Mouse (Mus musculus) ovary, postnatal 36 days (tissue): ENCODE data around the gene Tnni3k.
A peak's percentile ranks its signal among the peaks of the same experiment; 100 is the strongest.

Experiments used
- DNase-seq: peaks from one replicate; pipeline ENCODE4 v3.0.0; 2022; ENCODE audit warnings: low spot score, mixed read lengths

Tnni3k gene

GRCm38 (mm10) chr3:154825739-154826138, 229.5 kb downstream of the Tnni3k start:
- DNase-seq = no peak

DNA sequence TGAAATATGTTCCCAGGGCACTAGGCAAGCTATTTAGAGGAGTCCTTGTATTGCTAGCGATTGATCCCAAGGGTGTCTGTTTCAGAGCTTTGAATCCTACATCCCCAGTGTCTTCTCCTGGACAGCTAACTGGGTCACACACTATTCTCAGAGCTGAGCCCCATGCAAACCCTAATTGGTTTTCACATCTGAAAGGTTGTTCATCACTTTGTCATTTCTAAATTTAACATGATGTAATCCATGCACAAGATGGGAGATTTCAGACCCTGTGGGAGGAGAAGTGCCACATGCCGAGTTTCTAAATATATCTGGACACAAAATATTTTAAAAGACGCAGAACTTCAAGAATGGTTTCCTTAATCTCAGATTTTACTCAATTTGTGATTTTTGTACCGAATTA, 230.5 kb downstream of the Tnni3k start:
- no peak for DNase-seq

DNA sequence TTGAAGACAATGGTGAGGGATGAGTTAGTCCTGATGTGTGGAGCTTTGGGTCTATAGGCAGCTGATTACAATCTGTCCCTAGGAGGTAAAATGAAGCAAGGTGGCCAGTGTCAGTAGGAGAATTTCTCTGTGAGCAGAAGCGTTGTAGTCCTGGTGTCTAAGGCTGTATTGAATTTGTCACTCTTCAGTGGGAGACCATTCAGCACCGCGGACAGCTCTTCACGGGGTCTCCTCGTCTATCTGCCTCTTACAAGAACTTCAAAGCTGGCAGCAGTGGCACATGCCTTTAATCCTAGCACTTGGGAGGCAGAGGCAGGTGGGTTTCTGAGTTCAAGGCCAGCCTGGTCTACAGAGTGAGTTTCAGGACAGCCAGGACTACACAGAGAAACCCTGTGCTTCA, 235.5 kb downstream of the Tnni3k start:
- DNase-seq = peak; percentile 39

- DNase-seq = peak; percentile 13
Measured at GRCm38 (mm10) chr3:154817732-154818131, 237.5 kb downstream of the Tnni3k start.

GRCm38 (mm10) chr3:154816801-154817625, 238.2 kb downstream of the Tnni3k start:
- no peak for DNase-seq

DNA sequence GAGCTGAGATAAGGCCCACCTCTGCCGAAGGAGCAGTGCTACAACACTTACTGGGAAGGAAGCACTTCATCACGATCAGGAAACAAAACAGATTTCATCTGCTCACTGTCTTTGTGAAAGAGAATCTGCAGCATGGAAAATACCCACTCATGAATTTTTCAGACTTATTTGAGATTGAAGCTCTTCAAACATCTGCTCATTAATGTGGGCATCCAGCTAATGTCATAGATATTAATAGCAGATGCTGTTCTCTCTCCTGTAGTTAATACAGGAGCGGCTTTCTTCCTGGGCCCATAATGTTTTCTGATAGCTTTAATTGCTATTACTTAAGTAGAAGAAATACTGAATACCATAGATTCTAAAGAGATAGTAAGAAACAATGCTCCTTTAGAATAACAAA, 239.0 kb downstream of the Tnni3k start:
- DNase-seq = no peak

DNA sequence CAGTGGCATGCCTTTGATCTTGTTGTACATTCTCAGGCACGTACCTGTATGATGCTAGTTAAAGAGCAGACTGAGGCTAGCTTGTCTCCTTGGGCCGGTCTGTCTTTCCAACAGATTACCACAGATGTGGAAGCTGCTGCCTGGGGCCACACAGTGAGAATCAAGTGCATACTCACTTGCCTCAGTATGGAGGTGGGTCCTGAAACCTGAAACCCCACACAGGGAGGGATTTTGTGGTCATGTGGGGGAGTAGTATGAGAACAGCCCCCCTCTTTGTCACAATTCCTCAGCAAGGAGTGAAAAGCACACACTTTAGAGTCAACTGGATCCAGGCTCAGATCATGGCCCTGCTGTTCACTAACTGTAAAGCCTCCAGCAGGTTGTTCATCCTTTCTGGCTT, 239.6 kb downstream of the Tnni3k start:
- no peak for DNase-seq

DNA sequence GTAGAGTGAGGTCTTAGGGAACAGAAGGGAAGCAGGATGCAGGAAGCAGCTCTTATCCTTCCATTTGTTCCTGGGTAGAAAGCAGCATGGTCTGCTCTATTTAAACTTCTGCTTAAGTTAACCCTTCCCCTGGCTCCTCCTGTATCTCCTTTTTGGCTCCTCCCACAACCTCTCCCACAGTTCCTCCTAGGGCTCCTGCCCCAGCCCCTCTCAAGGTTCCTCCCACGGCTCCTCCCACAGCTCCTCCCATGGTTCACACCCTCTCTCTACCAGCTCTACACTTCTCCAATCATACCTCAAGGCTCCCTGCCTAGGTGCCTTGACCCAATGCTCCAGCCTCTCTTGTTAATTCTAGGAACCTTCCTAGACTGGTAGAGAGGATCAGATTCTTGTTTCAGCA, 242.3 kb downstream of the Tnni3k start:
- no peak for DNase-seq

GRCm38 (mm10) chr3:154811833-154812232, 243.4 kb downstream of the Tnni3k start:
- DNase-seq = no peak

DNA sequence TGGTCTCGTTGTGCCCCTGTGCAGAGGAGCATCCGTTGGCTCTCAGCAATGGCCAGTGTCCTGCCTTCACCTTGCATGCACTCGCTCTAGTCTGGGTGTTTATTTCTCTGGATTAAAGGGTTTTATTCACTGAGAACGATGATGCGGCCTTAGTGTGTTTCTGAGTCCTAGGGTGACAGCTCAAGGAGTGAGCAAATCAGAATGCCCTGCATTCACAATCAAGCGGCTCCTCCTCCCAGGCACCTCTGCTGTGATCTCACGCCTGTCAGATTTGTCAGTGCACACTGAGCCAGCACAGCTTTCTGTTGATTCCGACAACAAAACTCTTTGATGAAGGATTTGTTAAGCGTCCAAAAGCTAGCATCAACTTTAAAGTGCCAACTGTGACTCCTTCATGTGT, 243.9 kb downstream of the Tnni3k start:
- no peak for DNase-seq

- no peak for DNase-seq
Measured at GRCm38 (mm10) chr3:154810273-154810870, 244.8 kb downstream of the Tnni3k start.

DNA sequence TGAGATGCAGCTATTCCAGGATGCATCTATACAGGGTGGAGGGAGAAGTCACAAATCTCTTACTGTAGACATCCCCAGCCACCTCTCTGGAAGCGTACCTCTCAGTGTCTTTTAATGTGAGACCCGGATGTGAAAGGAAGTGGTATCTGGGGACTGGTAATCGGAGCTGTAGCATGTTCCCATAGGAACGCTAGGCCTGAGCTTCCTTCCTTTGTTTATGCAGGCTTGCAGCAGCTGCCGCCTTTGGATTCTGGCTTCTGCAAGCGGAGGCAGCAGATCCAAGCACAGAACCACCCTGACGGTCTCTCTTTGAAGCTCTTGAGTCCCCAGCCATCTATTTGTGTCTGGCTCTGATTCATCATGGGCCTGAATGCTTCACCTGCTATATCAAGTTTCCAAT, 248.6 kb downstream of the Tnni3k start:
- no peak for DNase-seq

DNA sequence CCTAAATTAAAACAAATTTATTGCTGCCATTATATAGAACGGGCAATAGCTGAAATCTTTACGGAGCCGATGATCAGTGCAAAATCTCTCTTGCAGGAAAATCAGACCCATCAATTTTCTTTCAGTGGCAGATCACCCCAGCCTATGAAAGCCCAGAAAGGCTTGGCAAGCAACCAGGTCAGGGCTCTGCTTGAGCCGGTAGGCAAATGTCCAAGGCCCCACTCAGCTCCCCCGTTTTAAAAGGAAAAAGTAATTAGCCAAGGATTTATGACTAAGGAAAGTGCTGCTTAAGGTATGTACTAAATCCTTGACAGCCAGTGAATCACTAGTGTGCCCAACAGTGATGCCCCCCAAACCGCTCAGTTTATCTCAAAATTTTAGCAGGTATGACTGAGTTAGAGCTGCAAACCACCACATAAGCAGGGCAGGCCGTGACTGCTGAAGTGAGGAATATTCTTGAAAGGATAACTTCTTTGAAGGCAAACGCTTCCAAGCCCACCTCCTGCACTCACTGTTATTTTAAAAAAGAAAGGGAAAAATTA, 254.2 kb downstream of the Tnni3k start:
- DNase-seq = peak; percentile 14

DNA sequence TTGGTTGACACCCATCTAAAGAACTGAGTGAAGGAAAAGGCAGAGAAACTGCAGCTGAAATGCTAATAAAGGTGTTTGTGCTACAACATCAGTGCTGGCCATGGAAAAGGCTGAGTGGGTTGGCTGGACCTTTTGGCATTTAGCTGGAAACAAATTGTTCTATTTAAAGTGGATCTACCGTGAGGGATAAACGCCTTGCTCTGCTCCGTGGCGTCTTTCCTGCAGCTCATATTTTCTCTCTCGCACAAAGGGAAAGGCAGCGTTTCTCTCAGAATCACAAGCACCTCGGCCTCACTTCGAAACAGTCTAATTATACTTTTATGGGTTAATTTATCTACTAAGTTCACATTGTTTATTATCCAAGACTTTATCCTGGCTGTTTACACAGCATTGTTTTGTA, 254.8 kb downstream of the Tnni3k start:
- DNase-seq = no peak

- no peak for DNase-seq
Measured at GRCm38 (mm10) chr3:154798806-154799205, 256.4 kb downstream of the Tnni3k start.

DNA sequence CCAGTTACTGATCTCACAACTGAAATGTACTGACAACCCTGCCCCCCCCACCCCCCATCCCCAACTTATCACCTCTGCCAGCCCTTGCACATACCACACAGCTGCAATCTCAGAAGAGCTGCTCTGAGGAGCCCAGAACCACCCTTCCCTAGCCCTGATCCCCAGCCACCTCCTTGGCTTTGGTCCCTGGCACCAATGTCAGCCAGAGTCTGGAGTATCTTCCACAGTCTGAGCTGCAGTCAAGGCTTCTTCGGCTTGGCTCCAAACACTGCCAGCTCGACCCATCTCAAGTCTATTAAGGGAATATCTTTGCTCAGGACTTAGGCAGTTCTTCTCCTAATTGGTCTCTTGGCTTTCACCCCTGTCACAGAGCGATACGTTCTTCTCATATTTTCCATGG, 261.6 kb downstream of the Tnni3k start:
- no peak for DNase-seq

DNA sequence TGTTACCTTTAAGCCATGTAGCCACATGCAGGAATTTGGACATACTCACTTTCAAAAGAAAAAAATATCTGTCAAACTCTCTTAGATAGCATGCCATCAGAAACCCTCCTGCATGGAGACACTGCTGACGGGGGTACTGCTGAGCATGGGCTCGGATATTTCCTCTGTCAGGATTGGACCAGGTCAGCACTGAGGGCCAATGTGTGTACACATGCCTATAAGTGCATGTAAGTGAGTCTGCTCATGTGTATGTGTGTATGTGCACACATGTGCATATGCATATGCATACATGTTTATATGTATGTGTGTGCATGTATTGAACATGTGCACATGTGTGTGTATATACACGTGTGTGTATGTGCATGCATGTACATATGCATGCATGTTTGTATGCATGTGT, 267.6 kb downstream of the Tnni3k start:
- no peak for DNase-seq

DNA sequence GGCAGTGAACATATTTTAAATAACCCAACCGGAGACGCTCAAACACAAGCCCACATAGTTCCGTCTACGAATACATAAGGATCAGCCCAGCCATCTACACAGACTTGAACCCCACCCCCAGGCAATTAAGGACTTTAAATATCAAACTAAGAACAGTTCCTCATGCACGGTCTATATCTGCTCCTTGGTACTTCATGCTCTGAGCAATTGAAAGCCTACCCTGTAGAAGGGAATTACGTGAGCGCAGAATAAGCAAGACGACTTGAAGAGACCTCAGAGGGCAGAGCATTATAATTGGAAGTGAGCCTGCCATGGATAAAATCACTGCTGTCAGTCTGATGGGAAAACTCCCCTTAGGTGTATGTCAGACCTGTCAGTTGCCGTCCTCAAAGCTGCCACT, 268.9 kb downstream of the Tnni3k start:
- DNase-seq = no peak

GRCm38 (mm10) chr3:154778836-154779595, 276.2 kb downstream of the Tnni3k start:
- no peak for DNase-seq

DNA sequence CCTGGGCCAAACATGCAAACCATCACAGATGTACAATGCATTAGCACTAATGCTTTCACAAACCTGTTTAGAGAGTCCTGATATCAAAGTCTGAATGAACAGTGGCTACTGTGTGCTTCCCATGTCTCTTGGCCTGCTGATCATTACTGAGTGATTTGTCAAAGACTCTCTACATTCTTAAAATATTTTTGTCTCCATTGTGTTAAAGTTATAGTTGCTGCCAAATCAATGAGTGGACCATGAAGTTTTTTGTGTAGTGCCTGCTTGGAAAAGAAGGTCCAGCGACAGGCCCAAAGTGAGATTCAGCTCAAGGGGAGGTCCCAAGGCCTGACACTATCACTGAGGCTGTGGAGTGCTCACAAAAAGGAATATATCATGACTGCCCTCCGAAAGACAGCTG, 283.6 kb downstream of the Tnni3k start:
- no peak for DNase-seq

DNA sequence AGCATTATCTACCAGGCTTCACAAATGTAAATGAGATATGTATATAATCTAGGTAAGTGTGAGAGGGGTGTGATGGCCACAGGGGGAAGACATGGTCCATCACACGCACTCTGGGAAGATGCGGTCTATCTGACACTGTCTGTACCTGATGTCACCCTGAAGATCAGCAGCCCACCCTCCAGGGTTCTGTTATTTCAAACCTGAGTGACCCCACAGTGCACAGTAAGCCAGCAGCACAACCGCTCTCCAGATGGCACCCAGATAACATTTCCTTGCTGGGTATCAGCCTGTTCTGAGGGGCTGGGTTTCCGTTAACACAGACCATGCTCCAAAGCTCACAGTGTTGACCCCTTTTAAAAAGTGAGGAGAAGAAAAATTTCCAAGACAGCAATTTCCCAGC, 288.9 kb downstream of the Tnni3k start:
- no peak for DNase-seq

DNA sequence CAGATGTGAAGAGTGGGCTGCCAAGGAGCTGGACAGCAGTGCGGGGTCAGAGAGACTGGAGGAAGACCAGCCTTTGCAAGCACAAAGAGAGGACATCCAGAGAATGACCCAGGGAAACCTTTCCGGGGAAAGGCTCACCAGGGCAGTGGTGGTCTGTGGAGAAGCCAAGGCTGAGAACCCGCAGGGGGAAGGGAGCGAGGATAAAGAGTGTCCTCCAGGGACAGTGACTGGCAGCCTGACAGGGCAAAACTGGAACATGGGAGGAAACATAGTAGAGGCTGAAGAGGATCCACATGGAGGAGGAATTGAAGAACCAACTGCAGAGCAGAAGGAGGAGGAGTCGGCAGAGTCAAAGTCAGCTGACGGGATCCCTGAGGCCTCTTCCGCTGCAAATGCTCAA, 291.1 kb downstream of the Tnni3k start:
- DNase-seq = no peak

GRCm38 (mm10) chr3:154763374-154763773, 291.8 kb downstream of the Tnni3k start:
- DNase-seq = no peak
